Mouse (Mus musculus): ENCODE results near the gene Surf1. TPM values are rescaled to one million over a fixed set of nuclear protein-coding genes. Genes with fewer than 3 reads are reported as not detected.
A peak's percentile ranks its signal among the peaks of the same experiment; 100 is the strongest.

Surf1 gene
- polyA plus RNA-seq, 1 experiment from 2014 or later: 54.4 TPM

GRCm38 (mm10) chr2:26916738-26917137 is 408 bp upstream of the Surf1 start:
- H3K36me3 ChIP-seq (replicated peaks): peaks cover 67% of the 10 kb centered on the region
- H3K27me3 ChIP-seq: no peaks in the 10 kb centered on the region
- H3K4me3 ChIP-seq (replicated peaks): peak overlapping the region; percentile 73
- peak overlapping the region; percentile 73; the same call in 1 of the 2 replicates for H3K27ac ChIP-seq
- no peaks in the 10 kb centered on the region for H3K9me3 ChIP-seq
- 3% methylated on average over 13 of the region's 13 CpGs for WGBS
- H3K9ac ChIP-seq: peak overlapping the region; percentile 74
- H3K4me2 ChIP-seq: peak overlapping the region; percentile 95
- no peak for ATAC-seq (ENCODE audit: low FRiP score)
- H3K4me1 ChIP-seq: peaks cover 42% of the 10 kb centered on the region

- 63% methylated on average over 8 of the region's 8 CpGs for WGBS
- ATAC-seq (ENCODE audit: low FRiP score): no peak
- H3K4me2 ChIP-seq: no peak overlapping the region
- H3K4me1 ChIP-seq: peaks cover 51% of the 10 kb centered on the region
- H3K27ac ChIP-seq: no peak overlapping the region
- H3K4me3 ChIP-seq (replicated peaks): no peak overlapping the region
- no peaks in the 10 kb centered on the region for H3K27me3 ChIP-seq
- no peaks in the 10 kb centered on the region for H3K9me3 ChIP-seq
- H3K9ac ChIP-seq: no peak overlapping the region
- H3K36me3 ChIP-seq (replicated peaks): peaks cover 47% of the 10 kb centered on the region
These were observed 2.0 kb downstream of the Surf1 start for GRCm38 (mm10) chr2:26914148-26914941.

GRCm38 (mm10) chr2:26913416-26914147 is 2.7 kb downstream of the Surf1 start:
- no peaks in the 10 kb centered on the region for H3K27me3 ChIP-seq
- no peak overlapping the region for H3K4me2 ChIP-seq
- no peak overlapping the region for H3K4me3 ChIP-seq (replicated peaks)
- ATAC-seq (ENCODE audit: low FRiP score): no peak
- H3K27ac ChIP-seq: no peak overlapping the region
- no peaks in the 10 kb centered on the region for H3K9me3 ChIP-seq
- whole genome bisulfite sequencing: 83% methylated on average over 17 of the region's 17 CpGs
- H3K36me3 ChIP-seq (replicated peaks): peaks cover 44% of the 10 kb centered on the region
- no peak overlapping the region for H3K9ac ChIP-seq
- H3K4me1 ChIP-seq: peaks cover 59% of the 10 kb centered on the region

- H3K36me3 ChIP-seq (replicated peaks): peaks cover 47% of the 10 kb centered on the region
- H3K27ac ChIP-seq: no peak overlapping the region
These were observed 4.0 kb downstream of the Surf1 start for GRCm38 (mm10) chr2:26912253-26912770.

GRCm38 (mm10) chr2:26910994-26911765 is 5.2 kb downstream of the Surf1 start:
- peak overlapping the region; percentile 88 for H3K4me3 ChIP-seq (replicated peaks)
- no peaks in the 10 kb centered on the region for H3K9me3 ChIP-seq
- peak overlapping the region; percentile 100 for H3K4me2 ChIP-seq
- under 1% methylated on average over 37 of the region's 37 CpGs for WGBS
- no peaks in the 10 kb centered on the region for H3K27me3 ChIP-seq
- peak; percentile 50 for ATAC-seq (ENCODE audit: low FRiP score)
- peaks cover 51% of the 10 kb centered on the region for H3K4me1 ChIP-seq
- H3K9ac ChIP-seq: peak overlapping the region; percentile 98
- H3K36me3 ChIP-seq (replicated peaks): peaks cover 59% of the 10 kb centered on the region
- H3K27ac ChIP-seq: peak overlapping the region; percentile 96

More at GRCm38 (mm10) chr2:26912253-26912770, 4.0 kb downstream of the Surf1 start:
- H3K9ac ChIP-seq: peak overlapping the region; percentile 98
- H3K4me2 ChIP-seq: peak overlapping the region; percentile 100
- peaks cover 58% of the 10 kb centered on the region for H3K4me1 ChIP-seq
- H3K27me3 ChIP-seq: no peaks in the 10 kb centered on the region
- WGBS: 71% methylated on average over 5 of the region's 5 CpGs
- H3K4me3 ChIP-seq (replicated peaks): peak overlapping the region; percentile 88
- no peak for ATAC-seq (ENCODE audit: low FRiP score)
- H3K9me3 ChIP-seq: no peaks in the 10 kb centered on the region

GRCm38 (mm10) chr2:26910124-26910993 is 6.0 kb downstream of the Surf1 start, which contains the start of the genes Med22 and Rpl7a:
Med22 (minus strand) TSS chr2:26910677.
Rpl7a (plus strand) TSS chr2:26910764.
- H3K9me3 ChIP-seq: no peaks in the 10 kb centered on the region
- H3K27me3 ChIP-seq: no peaks in the 10 kb centered on the region
- peak within 1 kb of the TSS; percentile 88 for H3K4me3 ChIP-seq (replicated peaks)
- H3K4me1 ChIP-seq: peaks cover 46% of the 10 kb centered on the region
- peak within 1 kb of the TSS; percentile 96 for H3K27ac ChIP-seq
- peak; percentile 93 for ATAC-seq (ENCODE audit: low FRiP score)
- peak within 1 kb of the TSS; percentile 98 for H3K9ac ChIP-seq
- peaks cover 67% of the 10 kb centered on the region for H3K36me3 ChIP-seq (replicated peaks)
- H3K4me2 ChIP-seq: peak within 1 kb of the TSS; percentile 100
- under 1% methylated on average over 73 of the region's 74 CpGs for WGBS

GRCm38 (mm10) chr2:26909387-26909784 is 6.9 kb downstream of the Surf1 start:
- Histone ChIP-seq H3K36me3 (replicated peaks) (peaks cover 73% of the 10 kb centered on the region), H3K27me3 (no peaks in the 10 kb centered on the region), H3K4me3 (replicated peaks) (peak overlapping the region; percentile 88), H3K9ac (peak overlapping the region; percentile 98), H3K9me3 (no peaks in the 10 kb centered on the region), H3K4me2 (peak overlapping the region; percentile 100), H3K4me1 (peaks cover 36% of the 10 kb centered on the region), H3K27ac (no peak overlapping the region)
- ATAC-seq (ENCODE audit: low FRiP score): no peak

- no peak overlapping the region for H3K27ac ChIP-seq
- H3K36me3 ChIP-seq (replicated peaks): peaks cover 70% of the 10 kb centered on the region
- H3K27me3 ChIP-seq: no peaks in the 10 kb centered on the region
- peak overlapping the region; percentile 98 for H3K9ac ChIP-seq
- peaks cover 39% of the 10 kb centered on the region for H3K4me1 ChIP-seq
- no peak for ATAC-seq (ENCODE audit: low FRiP score)
- H3K4me2 ChIP-seq: peak overlapping the region; percentile 100
- no peaks in the 10 kb centered on the region for H3K9me3 ChIP-seq
- 94% methylated on average over 18 of the region's 18 CpGs for WGBS
- H3K4me3 ChIP-seq (replicated peaks): peak overlapping the region; percentile 88
These were observed 7.5 kb downstream of the Surf1 start for GRCm38 (mm10) chr2:26908710-26909386.

- Histone ChIP-seq H3K36me3 (replicated peaks) (peaks cover 52% of the 10 kb centered on the region), H3K9me3 (no peaks in the 10 kb centered on the region), H3K27me3 (no peaks in the 10 kb centered on the region), H3K9ac (no peak overlapping the region), H3K27ac (no peak overlapping the region), H3K4me3 (replicated peaks) (no peak overlapping the region), H3K4me2 (no peak overlapping the region), H3K4me1 (peaks cover 39% of the 10 kb centered on the region)
- WGBS: 58% methylated on average over 4 of the region's 4 CpGs
- no peak for ATAC-seq (ENCODE audit: low FRiP score)
These were observed 9.2 kb downstream of the Surf1 start for GRCm38 (mm10) chr2:26907109-26907508.

- H3K36me3 ChIP-seq (replicated peaks): peaks cover 47% of the 10 kb centered on the region
- H3K4me2 ChIP-seq: no peak overlapping the region
- H3K9ac ChIP-seq: no peak overlapping the region
- H3K27ac ChIP-seq: no peak overlapping the region
- H3K4me1 ChIP-seq: peaks cover 39% of the 10 kb centered on the region
- no peaks in the 10 kb centered on the region for H3K9me3 ChIP-seq
- no peak for ATAC-seq (ENCODE audit: low FRiP score)
- no peaks in the 10 kb centered on the region for H3K27me3 ChIP-seq
- H3K4me3 ChIP-seq (replicated peaks): no peak overlapping the region
- 92% methylated on average over 3 of the region's 3 CpGs for WGBS
These were observed 9.9 kb downstream of the Surf1 start for GRCm38 (mm10) chr2:26906431-26906830.

- Histone ChIP-seq H3K9me3 (no peaks in the 10 kb centered on the region), H3K4me3 (replicated peaks) (no peak overlapping the region), H3K4me2 (no peak overlapping the region), H3K27ac (no peak overlapping the region), H3K9ac (no peak overlapping the region), H3K36me3 (replicated peaks) (peaks cover 45% of the 10 kb centered on the region), H3K4me1 (peaks cover 42% of the 10 kb centered on the region), H3K27me3 (no peaks in the 10 kb centered on the region)
- 100% methylated on average over 2 of the region's 2 CpGs for WGBS
- ATAC-seq (ENCODE audit: low FRiP score): no peak
These were observed 10.4 kb downstream of the Surf1 start for GRCm38 (mm10) chr2:26905936-26906335.
